Mouse (Mus musculus): ENCODE results near the gene Fam98a.

Fam98a gene
- long read RNA-seq, experiment 1, partial matches to known transcripts, result 3 of 4 reads
- long read RNA-seq, experiment 1, other reads (novel, unspliced or antisense), result 0 of 4 reads
- long read RNA-seq, experiment 2, partial matches to known transcripts, result 8 of 11 reads
- long read RNA-seq, experiment 2, other reads (novel, unspliced or antisense), result 3 of 11 reads

DNA sequence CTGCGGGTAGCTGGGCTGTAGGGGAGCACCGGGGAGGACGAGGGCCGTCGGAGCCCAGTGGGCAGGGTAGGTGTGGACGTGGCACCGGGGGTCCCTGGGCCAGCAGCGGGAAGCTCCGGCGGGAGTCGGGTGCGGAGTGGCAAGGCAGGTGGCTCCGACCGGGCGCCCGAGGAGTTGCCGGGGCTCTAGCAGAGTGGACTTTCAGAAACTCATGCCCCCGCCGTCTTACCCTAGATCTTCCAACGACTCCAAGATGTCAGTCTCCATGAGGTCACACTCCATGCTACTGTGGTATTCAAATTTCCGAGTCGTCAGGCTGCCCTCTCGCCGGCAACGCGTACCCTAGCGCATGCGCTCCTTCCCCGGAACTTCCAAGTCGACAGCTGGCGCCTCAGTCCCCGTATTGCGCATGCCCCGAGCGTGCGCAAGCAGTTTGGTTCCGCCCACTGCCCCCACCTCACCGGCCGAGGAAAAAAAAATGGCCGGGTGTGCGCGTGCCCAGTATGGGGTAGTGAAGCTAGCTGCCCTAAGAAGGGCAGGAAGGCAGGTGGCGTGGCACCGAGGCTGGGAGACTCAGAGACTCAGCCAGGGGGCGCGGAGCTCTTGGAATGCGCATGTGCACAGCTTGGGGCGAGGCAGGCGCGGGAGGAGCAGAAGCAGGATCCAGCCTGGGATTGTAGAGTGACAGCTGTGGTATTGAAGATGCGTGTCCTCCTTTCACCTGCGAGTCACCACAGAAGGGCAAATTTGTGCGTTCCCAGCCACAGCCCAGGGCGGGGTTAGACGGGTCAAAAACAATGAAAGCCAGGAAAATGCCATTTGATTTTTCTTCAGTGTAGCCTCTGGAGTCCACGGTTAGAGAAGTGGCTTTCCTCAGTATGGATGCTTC, at the start of gene Fam98a:
Gene Fam98a, minus strand, starts transcription at position 435 of the 889 bp plus-strand sequence.
- intact Hi-C loops (cut with DNase I), result no loop called here

GRCm38 (mm10) chr17:75598652-75599051, 46.9 kb upstream of the Fam98a start:
- intact Hi-C loops (cut with DNase I), result no loop called here

- intact Hi-C loops (cut with DNase I), result no loop called here
Observed at GRCm38 (mm10) chr17:75582738-75583137, 31.0 kb upstream of the Fam98a start.

DNA sequence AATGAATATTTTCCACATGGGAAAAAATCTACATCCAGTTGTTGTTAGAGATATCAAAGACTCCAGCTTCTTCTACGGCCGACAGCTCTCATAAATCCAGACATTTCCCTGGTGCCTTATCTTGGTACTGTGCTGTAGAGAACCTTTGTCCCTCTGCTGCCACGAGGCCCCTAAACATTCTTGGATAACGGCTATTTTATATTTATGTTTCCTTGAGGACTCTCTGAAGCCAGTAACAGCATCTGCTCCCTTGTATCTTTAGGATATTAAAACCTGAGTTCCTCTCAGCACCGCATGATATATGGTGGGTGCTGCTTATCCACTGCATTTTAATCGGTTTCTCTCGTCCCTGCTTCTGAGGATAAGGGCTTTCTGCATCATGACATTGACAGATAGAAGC, 23.9 kb upstream of the Fam98a start:
- intact Hi-C loops (cut with DNase I), result no loop called here

- intact Hi-C loops (cut with DNase I), result no loop called here
Observed at GRCm38 (mm10) chr17:75558041-75558440, 6.3 kb upstream of the Fam98a start.

GRCm38 (mm10) chr17:75557031-75557430, 5.3 kb upstream of the Fam98a start:
- intact Hi-C loops (cut with DNase I), result no loop called here

- intact Hi-C loops (cut with DNase I), result no loop called here
Observed at GRCm38 (mm10) chr17:75550771-75551413, 854 bp downstream of the Fam98a start.

GRCm38 (mm10) chr17:75544262-75544661, 7.5 kb downstream of the Fam98a start:
- intact Hi-C loops (cut with DNase I), result no loop called here

DNA sequence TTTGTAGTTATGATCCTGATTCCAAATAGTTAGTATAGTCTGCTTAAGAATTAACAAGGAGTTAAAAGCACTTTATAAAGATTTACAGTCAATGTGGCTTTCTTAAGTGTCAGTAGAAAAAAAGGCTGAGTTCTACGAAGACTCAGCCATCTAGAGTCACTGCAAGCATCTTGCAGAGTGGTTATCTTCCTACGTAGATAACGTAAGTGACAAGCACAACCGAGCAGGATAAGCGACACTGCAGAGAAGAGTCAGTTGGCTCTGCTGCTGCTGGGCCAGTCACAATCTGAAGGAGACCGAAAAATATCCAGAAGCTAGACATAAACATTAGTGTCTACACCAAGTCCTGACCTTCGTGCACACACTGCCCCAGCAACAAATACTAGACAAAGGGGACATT, 8.3 kb downstream of the Fam98a start:
- intact Hi-C loops (cut with DNase I), result no loop called here

DNA sequence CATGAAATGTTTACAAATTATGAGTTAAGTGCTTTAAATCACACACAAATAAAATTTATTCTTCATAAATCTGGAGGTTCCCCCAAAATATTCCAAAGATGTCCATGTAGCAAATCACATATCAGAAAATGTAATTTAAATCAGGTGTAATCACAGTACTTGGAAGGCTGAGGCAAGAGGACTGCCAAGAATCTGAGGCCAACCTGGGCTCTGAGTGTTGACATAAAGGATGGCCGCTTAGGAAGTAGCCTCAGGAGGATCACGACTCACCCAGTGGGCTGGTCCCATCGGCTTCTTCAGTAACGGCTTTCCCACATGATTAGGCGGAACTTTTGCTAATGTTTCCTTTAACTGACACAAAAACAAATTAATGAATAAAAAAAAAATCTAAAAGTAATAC, 11.9 kb downstream of the Fam98a start:
- intact Hi-C loops (cut with DNase I), result loop anchor here (5.0 to 10.0 kb wide), 3 partner anchors 125 to 445 kb away; no protein-coding TSS in a partner anchor

DNA sequence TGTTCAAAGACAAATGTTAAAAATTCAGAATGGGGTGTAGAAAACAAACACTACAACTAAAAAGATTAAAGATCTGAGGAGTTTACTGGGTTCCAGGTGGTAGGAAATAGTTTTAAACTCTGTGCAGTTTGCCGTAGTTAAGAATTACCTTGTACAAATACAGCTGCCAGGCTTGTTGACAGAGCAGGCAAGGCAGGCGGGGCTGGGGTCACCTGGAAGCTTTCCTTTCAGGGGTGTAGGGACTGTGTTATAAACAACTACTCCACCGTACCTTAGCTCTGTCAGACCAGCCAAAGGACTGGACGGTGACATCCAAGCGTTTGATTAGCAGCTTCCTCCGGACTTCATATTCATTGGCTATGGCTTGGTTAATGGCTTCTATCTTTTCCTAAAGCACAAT, 12.6 kb downstream of the Fam98a start:
- intact Hi-C loops (cut with DNase I), result loop anchor here (5.0 to 10.0 kb wide), 3 partner anchors 124 to 444 kb away; no protein-coding TSS in a partner anchor

DNA sequence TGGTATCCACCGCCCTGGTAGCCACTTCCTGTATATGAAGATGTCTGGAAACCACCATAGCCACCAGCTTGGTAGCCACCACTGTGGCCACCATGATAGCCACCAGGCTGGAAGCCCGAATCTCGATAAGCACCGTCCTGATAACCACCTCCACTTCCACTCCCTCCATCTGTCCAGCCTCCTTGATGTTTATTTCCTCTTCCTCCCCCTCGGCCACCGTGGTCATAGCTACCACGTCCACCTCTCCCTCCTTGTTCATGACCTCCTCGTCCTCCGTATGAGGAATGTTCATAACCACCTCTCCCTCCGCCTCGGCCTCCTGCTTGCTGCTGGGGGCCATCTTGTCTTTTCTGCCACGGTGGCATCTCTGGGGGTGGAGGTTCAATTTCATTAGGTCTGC, 13.3 kb downstream of the Fam98a start:
- intact Hi-C loops (cut with DNase I), result loop anchor here (5.0 to 10.0 kb wide), 3 partner anchors 124 to 444 kb away; no protein-coding TSS in a partner anchor

DNA sequence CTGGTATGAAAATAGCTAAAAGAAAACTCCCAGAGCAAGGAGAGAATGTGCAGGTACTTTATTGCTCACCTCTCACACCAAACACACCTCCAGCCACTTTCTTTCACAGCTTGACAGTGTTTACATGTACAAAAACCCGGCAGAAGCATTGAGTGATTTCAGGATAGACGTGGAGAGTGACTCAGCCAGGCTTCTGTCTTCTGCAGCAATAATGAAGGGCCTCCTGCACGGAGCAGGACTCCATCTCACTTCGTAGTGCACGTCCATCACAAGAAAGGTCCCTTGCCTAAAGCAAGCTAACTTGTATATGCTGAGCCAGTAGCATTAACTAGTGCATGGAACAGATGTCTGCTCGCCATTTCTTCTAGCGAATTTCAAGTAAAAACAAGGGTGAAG, 14.7 kb downstream of the Fam98a start:
- intact Hi-C loops (cut with DNase I), result loop anchor here (5.0 to 10.0 kb wide), 3 partner anchors 122 to 442 kb away; no protein-coding TSS in a partner anchor

- intact Hi-C loops (cut with DNase I), result loop anchor here (5.0 to 10.0 kb wide), 3 partner anchors 122 to 442 kb away; no protein-coding TSS in a partner anchor
Observed at GRCm38 (mm10) chr17:75536396-75537049, 15.2 kb downstream of the Fam98a start.

DNA sequence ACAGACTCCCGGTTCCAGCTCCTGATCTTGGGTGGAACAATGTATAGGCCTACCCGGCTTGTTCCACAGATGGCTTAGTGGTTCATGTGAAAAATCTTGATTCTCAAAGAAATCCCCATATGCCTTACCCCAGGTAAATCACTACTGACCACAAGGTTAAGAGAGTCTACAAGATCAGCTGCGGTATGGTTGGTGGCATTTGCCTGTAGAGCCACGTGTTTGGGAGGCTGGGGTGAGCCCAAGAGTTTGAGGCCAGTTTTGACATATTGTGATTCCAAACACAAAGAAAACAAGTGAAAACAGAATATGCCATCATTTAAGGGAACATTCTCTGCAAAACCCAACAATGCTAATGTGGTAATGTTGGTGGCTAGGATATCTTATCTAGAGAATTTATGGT, 16.1 kb downstream of the Fam98a start:
- intact Hi-C loops (cut with DNase I), result loop anchor here (5.0 to 10.0 kb wide), 3 partner anchors 121 to 441 kb away; no protein-coding TSS in a partner anchor

- intact Hi-C loops (cut with DNase I), result loop anchor here (5.0 to 10.0 kb wide), 3 partner anchors 120 to 440 kb away; no protein-coding TSS in a partner anchor
Observed at GRCm38 (mm10) chr17:75534314-75535020, 17.3 kb downstream of the Fam98a start.

- intact Hi-C loops (cut with DNase I), result loop anchor here (10.0 kb wide), 2 partner anchors 118 to 438 kb away; no protein-coding TSS in a partner anchor
Observed at GRCm38 (mm10) chr17:75532469-75532986, 19.2 kb downstream of the Fam98a start.

GRCm38 (mm10) chr17:75529222-75529935, 22.4 kb downstream of the Fam98a start:
- intact Hi-C loops (cut with DNase I), result no loop called here

- intact Hi-C loops (cut with DNase I), result no loop called here
Observed at GRCm38 (mm10) chr17:75526411-75526810, 25.3 kb downstream of the Fam98a start.
